Mouse (Mus musculus): ENCODE data around the gene Bcas3.

The Bcas3 gene

DNA sequence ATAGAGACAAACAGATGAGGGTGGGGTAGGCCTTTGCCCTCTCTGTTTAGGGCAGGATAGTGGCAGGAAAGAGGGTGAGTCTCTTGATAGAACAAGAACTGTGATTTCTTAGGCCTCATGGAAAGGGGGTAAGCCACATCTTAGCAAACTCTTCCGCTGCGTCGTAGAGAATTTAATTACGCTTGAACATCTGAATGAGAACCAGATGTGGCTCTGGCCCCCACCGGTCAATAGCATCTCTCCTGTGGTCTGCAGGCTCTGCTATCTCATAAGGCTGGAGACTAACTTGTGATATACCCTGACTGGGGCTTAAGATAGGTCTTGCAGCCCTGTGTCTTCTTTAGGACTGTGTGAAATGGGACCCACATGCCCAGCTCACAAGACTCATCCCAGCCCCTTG lies 463.5 kb downstream of the Bcas3 start:
- in situ Hi-C loops (cut with MboI; ENCODE audit: unreplicated experiment in 2 of 2): no loop called here

DNA sequence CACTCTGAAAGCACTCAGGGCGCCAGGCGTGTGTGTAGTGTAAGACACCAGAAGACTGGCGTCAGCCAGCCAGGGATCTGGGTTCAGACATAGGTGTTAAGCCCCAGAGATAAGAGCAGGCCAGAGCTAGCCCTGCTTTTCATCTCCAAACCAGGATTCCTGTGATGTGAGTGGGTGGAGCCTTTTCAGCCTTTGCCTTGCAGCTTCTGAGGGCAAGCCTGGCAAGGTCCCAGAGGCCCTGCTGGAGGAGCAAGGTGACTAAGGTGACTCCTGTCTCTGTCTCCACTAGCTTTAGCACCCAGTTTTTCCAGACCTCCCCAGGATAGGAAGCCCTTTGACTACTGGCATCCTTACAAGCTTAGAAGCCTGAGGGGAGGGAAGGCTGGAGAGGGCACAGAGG lies 465.4 kb downstream of the Bcas3 start:
- in situ Hi-C loops (cut with MboI; ENCODE audit: unreplicated experiment in 2 of 2): no loop called here

DNA sequence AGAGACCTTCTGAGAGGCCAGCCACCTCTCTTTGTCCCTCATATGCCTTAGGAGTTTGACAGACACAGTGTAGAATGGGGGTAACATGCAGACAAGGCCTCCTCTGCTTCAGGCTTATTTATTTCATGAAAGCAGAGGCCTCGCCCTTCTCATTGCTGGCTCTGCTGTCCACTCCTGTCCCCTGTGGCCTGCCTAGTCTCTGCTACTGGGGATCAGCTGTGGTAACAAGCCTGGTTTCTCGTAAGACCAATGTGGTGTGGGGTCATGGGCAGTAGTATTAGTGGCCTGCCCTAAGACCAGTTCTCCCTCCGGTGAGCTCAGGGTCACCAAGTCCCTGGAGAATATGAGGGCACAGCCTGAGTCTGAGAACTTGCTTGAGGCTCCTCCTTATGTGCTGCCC lies 468.0 kb downstream of the Bcas3 start:
- in situ Hi-C loops (cut with MboI; ENCODE audit: unreplicated experiment in 2 of 2): loop anchor here (5.0 kb wide), 3 partner anchors 299 to 439 kb away; no protein-coding TSS in a partner anchor

DNA sequence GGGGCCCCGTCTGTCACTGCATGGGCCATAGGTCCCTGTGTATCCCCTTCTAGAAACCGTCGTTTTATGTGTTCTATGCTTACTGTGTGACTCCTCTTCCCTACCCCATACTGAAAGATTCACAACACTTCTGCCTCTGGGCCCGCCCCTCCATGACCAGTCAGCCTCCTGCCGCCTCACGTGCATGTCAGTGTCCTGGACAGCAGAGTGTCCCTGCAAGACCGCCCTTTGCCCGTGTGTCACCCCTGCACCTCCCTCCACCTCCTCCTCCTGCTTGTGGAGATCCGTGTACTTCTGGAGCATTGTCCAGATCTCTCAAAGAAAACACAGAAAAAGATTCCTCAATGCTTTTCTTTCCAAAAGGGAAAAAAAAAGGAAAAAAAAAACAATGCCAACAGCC lies 468.7 kb downstream of the Bcas3 start:
- in situ Hi-C loops (cut with MboI; ENCODE audit: unreplicated experiment in 2 of 2): loop anchor here (5.0 kb wide), 3 partner anchors 299 to 439 kb away; no protein-coding TSS in a partner anchor

DNA sequence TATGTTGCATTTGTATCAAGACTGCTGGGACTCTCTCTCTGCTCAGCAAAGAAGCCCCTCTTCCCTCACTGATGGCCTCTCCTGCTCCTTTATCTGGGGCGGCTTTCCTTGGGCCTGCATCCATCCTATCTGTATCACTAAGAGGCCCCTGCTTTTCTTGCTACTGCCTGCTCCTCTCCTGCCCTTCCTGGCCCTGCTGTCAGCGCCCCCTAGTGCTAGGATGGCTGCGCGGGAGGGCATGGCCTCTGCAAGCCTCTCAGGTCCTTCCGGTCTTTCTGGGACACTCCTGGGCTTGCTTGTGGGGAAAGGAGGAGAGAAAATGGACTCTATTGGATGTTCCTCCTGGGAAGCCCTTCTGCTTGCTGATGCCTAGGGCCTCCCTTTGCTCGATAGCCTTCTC lies 470.2 kb downstream of the Bcas3 start:
- in situ Hi-C loops (cut with MboI; ENCODE audit: unreplicated experiment in 2 of 2): loop anchor here (5.0 kb wide), 3 partner anchors 301 to 441 kb away; no protein-coding TSS in a partner anchor

DNA sequence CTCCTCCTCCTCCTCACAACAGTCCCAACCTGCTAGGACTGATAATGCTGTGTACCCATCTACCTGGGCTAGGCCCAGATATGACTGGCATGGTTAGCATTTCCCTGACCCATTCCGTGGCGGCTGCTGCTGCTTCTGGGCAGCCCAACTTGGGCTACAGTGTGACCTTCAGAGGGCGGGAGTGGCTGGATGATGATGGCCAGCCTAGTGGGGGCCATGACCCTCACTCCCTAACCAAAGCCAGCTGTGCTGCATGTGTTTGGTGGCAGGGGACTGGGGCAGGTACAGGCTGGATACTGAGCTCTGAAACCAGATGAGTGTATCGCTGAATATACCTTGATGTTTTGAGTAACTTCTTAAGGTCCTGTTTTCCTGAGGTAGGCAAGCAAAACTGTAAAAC lies 470.8 kb downstream of the Bcas3 start:
- in situ Hi-C loops (cut with MboI; ENCODE audit: unreplicated experiment in 2 of 2): loop anchor here (5.0 kb wide), 3 partner anchors 301 to 441 kb away; no protein-coding TSS in a partner anchor

DNA sequence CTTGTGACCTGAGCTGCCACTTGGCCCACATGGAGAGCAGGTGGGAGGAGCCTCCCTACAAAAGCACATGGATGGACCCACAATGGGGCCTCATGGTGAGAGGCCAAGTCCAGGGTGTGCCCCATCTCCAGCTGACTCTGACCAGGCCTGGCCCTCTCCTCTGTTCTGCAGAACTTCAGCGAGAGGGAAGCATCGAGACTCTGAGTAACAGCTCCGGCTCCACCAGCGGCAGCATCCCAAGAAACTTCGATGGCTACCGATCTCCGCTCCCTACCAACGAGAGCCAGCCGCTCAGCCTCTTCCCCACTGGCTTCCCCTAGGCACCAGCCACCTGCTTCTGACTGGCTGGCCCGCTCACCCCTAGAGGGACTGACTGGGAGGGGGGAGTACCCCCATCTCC lies 472.1 kb downstream of the Bcas3 start:
- in situ Hi-C loops (cut with MboI; ENCODE audit: unreplicated experiment in 2 of 2): loop anchor here in 1 of 2 experiments (25.0 kb wide), 1 partner anchor 837 kb away; no protein-coding TSS in a partner anchor

DNA sequence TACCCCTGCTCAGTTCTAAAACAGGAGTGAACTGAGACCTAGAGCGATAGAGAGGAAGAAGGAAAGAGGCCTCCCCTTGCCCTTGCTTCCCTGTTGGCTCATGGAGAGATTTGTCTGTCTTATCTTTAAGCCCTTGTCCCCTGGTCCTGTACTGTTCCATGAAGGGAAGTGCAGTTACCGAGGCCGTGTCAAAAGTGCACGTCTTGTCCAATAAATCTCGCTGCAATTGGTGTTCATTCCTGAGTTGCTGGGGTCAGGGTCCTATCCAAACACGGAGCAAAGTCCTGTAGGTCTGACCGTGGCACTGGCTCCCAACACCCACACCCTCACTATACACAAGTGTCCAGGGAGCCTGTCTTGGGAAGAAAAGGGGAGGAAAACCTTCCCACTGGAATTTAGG lies 472.9 kb downstream of the Bcas3 start:
- in situ Hi-C loops (cut with MboI; ENCODE audit: unreplicated experiment in 2 of 2): loop anchor here in 1 of 2 experiments (25.0 kb wide), 1 partner anchor 836 kb away; no protein-coding TSS in a partner anchor

DNA sequence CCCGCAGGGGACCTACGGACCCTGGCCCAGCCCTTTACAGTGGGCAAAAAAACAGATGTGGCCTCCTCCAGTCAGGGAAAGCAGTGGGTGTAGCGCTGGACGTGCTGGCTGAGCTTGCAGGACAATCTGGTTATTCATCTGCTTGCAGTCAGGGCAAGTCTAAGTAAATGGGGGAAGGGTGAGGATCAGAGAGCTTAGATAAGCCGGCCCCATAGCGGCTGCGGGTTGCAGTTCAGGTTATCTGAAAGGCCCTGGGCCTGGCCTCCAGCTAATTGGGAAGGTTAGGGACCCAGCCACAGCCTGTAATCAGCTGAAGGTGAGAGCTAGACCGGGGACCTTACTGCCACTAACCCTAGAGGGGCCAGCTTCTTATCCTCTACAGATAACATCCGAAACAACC lies 474.4 kb downstream of the Bcas3 start:
- in situ Hi-C loops (cut with MboI; ENCODE audit: unreplicated experiment in 2 of 2): loop anchor here in 1 of 2 experiments (25.0 kb wide), 1 partner anchor 835 kb away; no protein-coding TSS in a partner anchor

DNA sequence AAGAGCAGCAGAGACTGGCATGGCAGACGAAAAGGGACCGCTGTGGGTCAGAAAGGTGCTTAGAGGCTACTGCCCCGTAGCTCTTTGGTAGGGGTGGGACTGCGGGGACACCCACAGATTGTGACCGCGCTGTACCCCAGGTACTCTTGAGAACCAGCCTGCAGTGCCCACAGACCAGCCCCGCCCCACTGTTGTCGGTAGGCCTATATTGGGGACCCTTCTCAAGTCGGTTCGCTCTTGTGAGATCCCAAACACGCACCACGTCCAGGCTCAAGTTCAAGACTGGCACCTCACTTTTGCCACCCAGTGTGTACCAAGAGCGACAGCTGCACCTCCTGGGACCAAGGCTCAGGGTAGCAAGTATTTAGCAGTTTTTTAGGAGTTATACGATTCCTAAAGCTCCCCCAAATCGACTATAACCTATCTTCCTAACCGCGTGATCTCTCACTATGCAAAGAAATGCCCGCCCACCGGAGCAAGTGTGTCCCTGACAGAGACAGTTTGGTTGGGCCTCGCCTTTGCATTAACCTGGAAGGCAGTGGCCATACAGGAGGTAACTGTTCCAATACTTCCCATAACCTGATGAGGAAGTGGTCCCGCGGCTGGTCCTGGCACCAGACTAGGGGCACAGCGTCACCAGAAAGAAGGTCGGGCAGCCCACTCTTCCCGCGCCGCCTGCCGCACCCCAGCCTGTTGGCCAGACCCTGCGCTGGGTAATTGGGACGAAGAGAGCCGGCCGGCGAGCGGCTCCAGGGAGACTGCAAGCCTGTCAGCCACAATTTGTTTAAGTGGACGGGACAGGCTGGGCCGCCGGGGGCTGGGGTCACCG lies 475.9 kb downstream of the Bcas3 start:
- in situ Hi-C loops (cut with MboI; ENCODE audit: unreplicated experiment in 2 of 2): loop anchor here in 1 of 2 experiments (25.0 kb wide), 1 partner anchor 833 kb away; no protein-coding TSS in a partner anchor

DNA sequence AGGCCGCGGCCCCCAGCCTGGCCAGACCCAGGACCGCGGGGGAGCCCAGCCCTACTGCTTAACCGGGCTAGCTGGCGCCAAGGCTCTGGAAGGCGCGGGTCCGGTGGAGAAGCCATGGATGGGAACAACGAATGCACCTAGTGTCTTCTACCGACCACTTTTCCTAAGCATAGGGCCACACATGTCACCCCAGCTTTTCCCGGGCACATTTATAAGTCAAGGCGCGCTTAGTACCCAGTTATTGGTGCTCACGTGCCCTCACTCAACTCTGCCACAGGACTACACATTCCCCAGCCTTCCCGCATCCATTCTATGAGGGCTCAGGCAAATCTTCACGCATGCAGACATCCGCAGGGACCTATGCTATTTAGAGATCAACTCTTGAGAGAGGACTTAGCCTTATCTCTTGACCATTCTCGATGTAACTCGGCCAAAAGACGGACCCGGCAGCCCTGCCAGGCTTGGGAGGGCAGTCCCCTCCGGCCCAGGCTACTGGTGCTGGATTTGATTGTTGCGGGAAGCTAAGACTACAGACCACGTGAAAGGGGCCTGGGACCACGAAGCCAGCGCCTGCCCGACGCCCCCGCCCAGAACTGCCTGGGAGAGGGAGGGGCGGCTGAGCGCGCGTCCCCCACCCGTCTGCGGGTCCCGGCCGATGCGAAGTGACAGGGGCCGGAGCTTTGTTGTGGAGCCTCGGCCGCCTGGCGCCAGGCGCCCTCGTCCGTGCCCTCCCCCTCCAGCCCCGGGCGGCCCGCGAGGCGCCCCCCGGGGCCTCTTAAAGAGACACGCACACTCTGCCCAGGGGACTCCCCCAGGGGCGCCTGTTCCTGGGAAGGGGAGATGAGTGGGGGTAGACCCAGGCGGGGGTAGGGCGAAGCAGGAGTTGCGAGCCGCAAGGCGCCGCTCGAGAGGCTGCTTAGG lies 476.8 kb downstream of the Bcas3 start:
- in situ Hi-C loops (cut with MboI; ENCODE audit: unreplicated experiment in 2 of 2): loop anchor here in 1 of 2 experiments (25.0 kb wide), 1 partner anchor 833 kb away; no protein-coding TSS in a partner anchor

DNA sequence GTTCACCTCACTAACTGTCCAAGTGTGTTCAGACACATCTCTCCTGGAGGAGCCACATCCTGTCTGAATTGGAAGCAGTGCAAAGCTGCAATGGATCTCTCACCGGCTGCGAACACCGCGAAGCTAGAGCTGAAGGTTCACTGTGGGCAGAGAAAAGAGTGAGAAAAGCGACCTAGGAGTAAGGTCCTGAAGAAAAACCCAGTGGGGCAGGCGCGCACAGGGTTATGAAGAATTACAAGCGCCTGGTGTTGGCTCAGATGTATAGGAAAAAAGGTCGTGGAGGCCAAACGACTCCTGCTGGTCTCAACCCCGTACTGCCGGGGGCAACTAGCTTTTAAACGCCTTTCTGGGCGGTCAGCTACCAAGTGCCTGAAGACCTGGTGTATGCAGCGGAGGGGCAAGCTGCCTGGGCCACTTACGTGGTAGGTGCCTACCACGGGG lies 478.0 kb downstream of the Bcas3 start:
- in situ Hi-C loops (cut with MboI; ENCODE audit: unreplicated experiment in 2 of 2): loop anchor here in 1 of 2 experiments (25.0 kb wide), 1 partner anchor 831 kb away; no protein-coding TSS in a partner anchor

DNA sequence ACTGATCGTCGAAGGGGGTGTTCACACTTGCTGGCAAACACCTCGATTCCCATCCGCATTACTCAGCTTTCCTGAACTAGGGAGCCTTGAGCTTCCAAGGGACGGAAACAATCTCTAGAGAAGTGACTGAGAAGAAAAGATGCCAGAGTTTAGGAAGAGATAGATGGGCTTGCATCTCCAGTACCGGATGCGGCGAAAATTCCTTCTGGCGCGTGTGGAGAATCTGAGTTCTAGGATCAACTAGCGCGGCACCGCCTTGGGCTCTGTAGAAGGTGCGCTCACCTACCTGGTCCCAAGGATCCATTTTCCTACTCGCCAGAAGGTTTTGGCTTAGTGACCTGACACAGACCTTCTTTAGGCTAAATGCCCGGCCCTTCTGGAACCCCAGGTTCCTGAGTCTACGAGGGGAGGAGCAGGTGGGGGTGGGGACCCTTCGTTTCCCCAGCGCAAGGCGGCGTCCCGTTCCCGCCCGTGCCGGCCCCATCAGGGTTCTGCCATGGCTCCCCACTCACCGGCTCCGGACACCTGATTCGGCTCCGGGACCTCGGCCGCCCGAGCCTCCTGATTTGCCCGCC lies 478.8 kb downstream of the Bcas3 start:
- in situ Hi-C loops (cut with MboI; ENCODE audit: unreplicated experiment in 2 of 2): loop anchor here in 1 of 2 experiments (25.0 kb wide), 1 partner anchor 831 kb away; no protein-coding TSS in a partner anchor

DNA sequence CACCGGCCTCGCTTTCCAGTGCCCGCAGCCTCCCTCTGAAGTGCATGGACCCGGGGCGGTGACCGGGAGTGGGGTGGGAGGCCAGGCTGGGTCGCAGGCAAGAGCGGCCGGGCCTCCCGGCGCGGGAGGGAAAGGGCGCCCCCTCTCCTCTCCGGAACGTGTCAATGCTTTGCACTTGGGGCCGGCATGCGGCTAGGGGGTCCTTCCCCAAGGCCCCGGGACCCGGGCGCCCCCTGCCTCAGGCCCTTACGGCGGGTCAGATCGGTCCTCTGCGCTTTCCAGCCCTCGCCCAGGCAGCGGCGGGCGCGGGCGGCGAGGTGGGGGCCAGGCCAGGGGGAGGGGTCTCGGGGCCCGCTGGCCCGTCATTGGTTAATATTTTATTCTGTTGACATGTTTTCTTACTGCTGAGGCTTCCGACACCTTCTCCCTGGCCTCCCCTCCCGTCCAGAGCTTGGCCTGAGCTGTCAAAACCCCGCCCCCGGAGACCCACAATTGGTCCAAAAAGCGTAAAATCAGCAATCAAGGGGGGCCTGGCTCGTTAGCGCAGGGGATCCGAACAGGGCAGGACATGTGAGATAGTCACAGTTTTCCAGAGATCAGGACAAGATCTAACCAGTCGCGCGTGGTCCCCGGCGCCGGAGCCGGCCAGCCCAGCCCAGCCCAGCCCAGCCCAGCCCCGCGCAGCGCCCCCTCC lies 479.4 kb downstream of the Bcas3 start, which contains the start of gene Tbx2:
Gene Tbx2, plus strand, starts transcription at position 321 of the 694 bp plus-strand sequence.
- in situ Hi-C loops (cut with MboI; ENCODE audit: unreplicated experiment in 2 of 2): loop anchor here in 1 of 2 experiments (25.0 kb wide), 1 partner anchor 830 kb away; no protein-coding TSS in a partner anchor

DNA sequence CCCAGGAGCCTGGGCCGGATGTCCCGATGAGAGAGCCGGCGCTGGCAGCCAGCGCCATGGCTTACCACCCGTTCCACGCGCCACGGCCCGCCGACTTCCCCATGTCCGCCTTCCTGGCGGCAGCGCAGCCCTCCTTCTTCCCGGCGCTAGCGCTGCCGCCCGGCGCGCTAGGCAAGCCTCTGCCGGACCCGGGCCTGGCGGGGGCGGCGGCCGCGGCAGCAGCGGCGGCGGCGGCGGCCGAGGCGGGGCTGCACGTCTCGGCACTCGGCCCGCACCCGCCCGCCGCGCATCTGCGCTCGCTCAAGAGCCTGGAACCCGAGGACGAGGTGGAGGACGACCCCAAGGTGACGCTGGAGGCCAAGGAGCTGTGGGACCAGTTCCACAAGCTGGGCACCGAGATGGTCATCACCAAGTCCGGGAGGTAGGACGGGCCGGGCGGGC lies 480.1 kb downstream of the Bcas3 start:
- in situ Hi-C loops (cut with MboI; ENCODE audit: unreplicated experiment in 2 of 2): loop anchor here in 1 of 2 experiments (25.0 kb wide), 1 partner anchor 829 kb away; no protein-coding TSS in a partner anchor

DNA sequence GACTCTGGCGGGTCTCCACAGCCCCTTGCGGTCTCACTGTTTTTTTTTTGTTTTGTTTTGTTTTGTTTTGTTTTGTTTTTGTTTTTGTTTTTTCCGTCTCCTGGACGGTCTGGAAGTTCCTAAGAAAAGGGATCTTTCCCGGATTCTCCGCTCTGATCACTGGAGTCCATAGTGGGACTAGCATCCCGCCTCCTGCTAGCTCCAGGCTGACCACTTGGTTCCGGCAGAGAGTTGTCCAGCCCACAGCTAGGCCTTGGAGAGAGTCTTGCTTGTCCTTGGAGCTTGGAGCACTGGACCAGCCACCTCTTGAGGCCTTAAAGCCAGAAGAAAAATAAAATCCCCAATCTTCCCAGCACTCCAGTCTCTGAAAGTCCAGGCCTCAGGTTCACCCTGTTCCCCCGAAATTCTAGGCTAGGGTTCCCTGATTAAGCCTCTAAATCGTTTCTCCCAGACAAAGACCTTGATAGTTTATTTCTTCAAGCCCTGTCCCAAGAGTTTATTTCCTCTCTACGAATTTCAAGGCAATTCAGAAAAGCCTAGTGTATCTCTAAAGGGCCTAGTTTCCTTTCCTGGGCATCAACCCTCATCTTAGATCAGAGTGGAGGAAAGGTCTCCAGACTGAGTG lies 480.9 kb downstream of the Bcas3 start:
- in situ Hi-C loops (cut with MboI; ENCODE audit: unreplicated experiment in 2 of 2): loop anchor here in 1 of 2 experiments (25.0 kb wide), 1 partner anchor 828 kb away; no protein-coding TSS in a partner anchor

DNA sequence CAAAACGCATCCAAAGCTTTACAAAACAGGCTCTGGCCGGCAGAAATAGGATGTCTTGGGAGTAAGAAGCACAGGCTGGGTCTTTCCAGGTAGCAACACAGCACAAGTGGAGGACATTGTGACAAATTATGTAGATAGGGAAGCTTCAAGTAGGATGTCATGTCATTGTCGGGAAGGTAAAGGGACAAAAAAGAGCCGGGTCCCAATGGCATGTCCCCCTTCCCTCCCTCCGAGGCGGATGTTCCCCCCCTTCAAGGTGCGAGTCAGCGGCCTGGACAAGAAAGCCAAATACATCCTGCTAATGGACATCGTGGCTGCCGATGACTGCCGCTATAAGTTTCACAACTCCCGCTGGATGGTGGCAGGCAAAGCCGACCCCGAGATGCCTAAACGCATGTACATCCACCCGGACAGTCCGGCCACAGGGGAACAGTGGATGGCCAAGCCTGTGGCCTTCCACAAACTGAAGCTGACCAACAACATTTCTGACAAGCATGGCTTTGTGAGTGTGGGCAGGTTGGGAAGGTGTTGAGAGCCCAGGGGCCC lies 481.5 kb downstream of the Bcas3 start:
- in situ Hi-C loops (cut with MboI; ENCODE audit: unreplicated experiment in 2 of 2): loop anchor here in 1 of 2 experiments (25.0 kb wide), 1 partner anchor 828 kb away; no protein-coding TSS in a partner anchor

Data from v-Abl transformed pro-B cells (cell line).